Mouse (Mus musculus) cerebellum, adult 9-11 months (tissue): ENCODE data around the gene Prrt1.
A peak's percentile ranks its signal among the peaks of the same experiment; 100 is the strongest.

Source experiments
- DNase-seq: peaks from one replicate; pipeline ENCODE4 v3.0.0; 2022

The Prrt1 gene

DNA sequence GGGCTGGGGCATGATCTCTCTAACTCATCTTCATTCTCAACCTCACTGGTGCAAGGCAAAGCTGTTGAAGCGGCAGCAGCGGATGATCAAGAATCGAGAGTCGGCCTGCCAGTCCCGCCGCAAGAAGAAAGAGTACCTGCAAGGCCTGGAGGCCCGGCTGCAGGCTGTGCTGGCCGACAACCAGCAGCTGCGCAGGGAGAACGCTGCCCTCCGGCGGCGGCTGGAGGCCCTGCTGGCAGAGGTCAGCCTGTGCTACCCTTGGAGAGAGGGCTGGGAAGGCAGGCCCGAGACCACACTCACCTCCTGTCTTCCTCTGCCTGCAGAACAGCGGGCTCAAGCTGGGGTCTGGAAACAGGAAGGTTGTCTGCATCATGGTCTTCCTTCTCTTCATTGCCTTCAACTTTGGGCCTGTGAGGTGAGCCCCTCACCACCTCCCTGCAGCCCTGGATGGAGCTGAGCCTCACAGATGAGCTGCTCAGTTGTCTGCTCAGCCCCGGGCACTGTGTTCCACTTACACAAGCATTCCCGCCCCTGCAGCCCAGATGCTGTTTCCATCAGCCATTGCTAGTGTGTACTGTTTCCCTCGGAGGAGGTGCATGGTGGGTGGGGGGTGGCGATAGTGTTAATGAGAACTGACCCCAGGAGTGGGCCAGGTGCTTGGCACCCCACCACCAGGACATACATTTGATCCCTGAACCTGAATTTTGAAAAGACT lies 22.3 kb downstream of the Prrt1 start:
- peak; percentile 46 for DNase-seq

DNA sequence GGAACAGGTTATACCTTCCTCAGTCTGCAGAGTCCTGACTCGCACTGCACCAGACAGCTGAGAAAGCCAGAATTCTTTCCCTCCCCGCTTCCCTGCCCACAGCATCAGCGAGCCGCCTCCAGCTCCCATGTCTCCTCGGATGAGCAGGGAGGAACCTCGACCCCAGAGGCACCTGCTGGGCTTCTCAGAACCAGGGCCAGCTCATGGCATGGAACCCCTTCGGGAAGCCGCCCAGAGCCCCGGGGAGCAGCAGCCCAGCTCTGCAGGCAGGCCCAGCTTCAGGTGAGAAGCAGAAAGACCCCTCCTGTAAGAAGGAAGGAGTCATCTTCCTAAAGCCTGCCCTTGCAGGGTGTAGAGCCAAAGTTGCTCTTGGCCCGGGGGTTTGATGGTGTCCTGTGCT lies 23.2 kb downstream of the Prrt1 start:
- DNase-seq, result peak; percentile 30

GRCm38 (mm10) chr17:34652985-34653384 lies 23.7 kb downstream of the Prrt1 start:
- DNase-seq, result peak; percentile 20

GRCm38 (mm10) chr17:34653746-34654285 lies 24.5 kb downstream of the Prrt1 start:
- peak; percentile 61 for DNase-seq

DNA sequence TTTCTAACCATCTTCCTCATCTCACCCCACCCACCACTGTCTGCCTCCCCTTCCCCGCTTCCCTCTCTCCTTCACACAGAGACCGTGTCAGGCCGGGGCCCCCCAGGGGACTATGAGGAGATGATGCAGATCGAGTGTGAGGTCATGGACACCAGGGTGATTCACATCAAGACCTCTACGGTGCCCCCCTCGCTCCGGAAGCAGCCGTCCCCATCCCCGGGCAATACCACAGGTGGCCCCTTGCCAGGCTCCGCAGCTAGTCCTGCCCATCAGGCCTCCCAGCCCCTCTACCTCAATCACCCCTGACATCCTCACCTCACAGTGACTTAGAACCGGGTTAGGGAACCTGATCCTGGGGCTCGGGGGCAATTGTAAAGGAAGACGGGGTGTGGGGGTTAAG lies 25.1 kb downstream of the Prrt1 start:
- no peak for DNase-seq

DNA sequence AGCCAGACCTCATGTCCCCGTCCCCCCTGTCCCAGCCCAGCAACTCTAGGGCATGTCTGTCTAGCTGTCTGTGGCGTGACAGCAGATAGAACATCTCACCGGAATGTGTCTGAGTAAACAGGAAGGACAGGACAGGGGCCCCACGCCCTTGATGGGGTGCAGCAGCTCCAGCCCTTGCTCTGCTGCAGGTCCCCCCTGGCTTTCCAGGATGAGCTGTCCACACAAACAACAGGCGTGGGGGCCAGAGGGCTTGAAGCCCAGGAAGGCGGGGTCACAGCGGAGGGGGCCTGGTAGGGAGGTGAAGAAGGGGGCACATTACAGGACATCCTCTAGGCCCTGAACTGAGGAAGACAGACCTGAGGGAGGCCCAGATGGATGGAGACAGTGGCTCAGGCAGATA lies 25.8 kb downstream of the Prrt1 start:
- peak; percentile 18 for DNase-seq

GRCm38 (mm10) chr17:34655581-34655991 lies 26.3 kb downstream of the Prrt1 start:
- DNase-seq, result peak; percentile 62

- DNase-seq, result peak; percentile 22
These were observed 27.3 kb downstream of the Prrt1 start for GRCm38 (mm10) chr17:34656666-34657065.

DNA sequence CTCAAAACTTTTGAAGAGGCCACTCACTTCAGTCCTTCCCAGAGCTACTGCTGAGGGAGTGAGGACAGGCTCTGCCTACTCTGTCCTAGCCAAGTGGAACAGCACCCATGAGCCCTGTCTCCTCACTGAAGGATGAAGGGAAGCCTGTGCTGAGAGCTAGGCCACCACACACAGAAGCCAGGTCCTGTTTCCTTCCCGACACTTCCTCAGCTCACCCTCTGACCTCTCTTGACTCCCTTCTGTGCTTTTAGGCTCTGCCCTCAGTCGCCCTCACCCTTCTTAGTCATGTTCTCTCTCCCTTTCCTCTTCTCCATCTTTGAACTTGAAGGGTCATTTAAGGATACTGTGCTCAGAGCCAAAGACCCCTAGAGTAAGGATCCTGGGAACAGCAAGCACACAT lies 27.9 kb downstream of the Prrt1 start:
- no peak for DNase-seq

GRCm38 (mm10) chr17:34658145-34658544 lies 28.8 kb downstream of the Prrt1 start:
- DNase-seq, result no peak

- no peak for DNase-seq
These were observed 29.3 kb downstream of the Prrt1 start for GRCm38 (mm10) chr17:34658591-34658990.

GRCm38 (mm10) chr17:34659181-34659896 lies 30.0 kb downstream of the Prrt1 start:
- no peak for DNase-seq

DNA sequence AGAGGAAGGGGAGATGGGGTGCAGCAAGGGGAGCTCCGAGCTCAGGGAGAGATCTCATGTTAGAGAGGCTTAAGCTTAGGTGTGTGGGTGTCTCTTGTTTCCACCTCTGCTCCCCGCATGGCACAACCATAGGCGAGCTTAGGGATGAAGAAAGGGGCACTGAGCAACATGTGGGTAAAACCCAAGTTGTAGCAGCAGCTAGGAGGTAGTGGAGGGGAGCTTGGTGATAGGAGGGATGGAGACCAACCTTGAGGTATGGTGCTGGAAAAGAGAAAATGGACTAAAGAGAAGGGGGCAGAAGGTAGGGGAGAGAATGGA lies 30.5 kb downstream of the Prrt1 start:
- no peak for DNase-seq

DNA sequence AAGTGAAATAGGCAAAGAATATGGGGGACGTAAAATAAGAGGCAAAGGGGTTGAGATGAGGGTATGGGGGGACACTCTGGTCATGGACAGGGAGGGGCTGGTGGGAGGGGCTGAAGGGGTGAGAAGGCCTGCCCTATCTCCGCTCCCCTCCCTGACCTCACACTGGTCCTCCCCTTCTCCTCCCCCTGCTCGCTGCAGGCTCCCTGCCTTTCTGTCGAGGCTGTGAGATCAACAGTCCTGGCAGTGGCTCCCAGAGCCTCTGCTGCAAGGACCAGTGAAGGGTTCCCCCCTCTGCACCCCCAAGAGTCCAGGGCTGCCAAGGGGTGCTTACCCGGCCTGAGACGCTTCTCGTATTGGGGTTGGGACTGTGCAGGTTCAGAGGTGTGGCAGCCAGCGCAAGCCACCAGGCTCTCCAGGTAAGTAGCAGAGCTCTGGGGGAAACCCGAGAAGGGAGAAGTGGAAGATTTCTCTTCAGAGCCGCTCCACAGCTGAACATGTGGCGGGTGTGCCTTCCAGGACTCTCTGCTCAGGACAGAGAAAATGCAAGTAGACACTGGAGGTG lies 31.0 kb downstream of the Prrt1 start:
- DNase-seq, result no peak

DNA sequence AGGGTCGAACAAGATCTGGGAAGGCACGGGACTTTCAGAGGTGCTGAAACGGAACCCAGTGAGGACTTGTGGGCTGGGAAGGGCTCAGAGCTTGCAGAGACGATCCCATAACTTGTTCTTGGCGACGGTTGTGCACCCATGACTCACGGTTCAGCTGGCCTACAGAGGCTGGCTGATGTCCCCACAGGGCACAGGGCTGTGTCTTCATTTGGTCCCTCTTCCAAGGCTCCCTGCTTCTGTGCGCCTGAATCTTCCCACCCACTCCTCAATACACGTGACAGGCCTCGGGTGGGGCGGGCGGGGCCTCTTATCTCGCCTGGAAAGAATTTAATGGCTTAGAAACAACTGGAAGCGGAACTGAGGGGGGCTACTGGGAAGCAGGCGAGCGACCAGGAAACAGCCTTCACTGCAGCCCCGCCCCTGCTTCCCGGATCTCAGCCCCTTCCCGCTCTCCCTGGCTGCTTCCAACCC lies 31.8 kb downstream of the Prrt1 start:
- DNase-seq, result no peak

- no peak for DNase-seq
These were observed 33.1 kb downstream of the Prrt1 start for GRCm38 (mm10) chr17:34662468-34662867.

DNA sequence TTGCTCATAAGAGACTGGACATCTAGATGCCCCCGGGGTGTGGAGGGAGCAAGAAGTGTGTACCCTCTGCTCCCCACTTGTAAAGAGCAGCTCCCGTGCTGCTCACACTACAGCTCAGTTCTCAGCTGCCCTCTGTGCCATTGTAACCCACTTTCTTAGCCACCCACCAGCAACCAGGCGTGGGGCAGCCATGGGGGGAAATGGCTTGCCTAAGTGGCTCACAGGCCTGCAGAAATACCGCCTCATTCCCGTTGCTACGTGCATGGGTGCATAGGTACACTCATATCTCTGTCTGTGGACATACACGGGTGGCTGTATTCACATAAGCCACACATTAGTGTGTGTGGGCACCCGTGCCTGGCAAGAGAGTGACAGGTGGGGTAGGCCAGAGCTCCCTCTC lies 33.6 kb downstream of the Prrt1 start:
- no peak for DNase-seq

DNA sequence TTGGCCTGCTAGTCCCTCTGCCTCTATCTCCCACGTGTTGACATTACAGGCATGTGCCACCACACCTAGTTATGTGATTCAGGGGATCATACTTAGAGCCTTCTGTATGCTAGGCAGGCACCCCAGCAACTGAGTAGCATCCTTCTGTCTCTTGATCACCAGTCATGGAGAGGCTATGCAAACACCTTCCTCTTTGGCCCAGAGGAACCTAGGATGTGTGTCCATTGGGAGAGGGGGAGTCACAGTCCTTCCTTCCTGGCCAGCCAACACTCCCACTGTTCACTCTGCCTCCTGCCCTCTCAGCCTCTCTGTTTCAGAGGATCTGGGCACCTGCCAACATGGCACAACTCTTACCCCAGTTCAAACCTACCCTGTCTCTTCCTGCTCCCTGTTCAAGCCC lies 34.2 kb downstream of the Prrt1 start:
- no peak for DNase-seq

GRCm38 (mm10) chr17:34664472-34664871 lies 35.1 kb downstream of the Prrt1 start:
- no peak for DNase-seq

DNA sequence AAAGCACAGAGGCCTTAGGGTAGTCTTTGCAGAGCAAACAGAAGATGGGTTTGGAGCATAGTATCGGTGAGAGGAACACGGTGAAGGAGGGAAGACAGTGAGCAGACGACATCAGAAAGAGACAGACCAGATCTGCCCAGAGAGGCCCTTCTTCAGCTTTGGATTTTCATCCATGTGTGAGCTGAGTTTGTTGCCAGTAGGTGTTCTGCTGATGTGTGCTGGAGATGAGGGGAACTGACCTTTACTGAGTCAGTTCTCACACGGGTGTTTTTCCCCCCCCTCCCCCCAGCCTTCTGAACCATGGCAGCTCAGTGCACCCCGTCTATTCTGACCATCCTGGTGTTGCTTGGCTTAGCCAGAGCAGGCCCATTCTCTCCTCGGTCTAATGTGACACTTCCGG lies 40.9 kb downstream of the Prrt1 start, which contains the start of gene Tnxb:
Gene Tnxb (plus strand): TSS at position 301 of the 400 bp plus-strand sequence.
- no peak for DNase-seq

GRCm38 (mm10) chr17:34671151-34672066 lies 42.1 kb downstream of the Prrt1 start:
- DNase-seq, result no peak

DNA sequence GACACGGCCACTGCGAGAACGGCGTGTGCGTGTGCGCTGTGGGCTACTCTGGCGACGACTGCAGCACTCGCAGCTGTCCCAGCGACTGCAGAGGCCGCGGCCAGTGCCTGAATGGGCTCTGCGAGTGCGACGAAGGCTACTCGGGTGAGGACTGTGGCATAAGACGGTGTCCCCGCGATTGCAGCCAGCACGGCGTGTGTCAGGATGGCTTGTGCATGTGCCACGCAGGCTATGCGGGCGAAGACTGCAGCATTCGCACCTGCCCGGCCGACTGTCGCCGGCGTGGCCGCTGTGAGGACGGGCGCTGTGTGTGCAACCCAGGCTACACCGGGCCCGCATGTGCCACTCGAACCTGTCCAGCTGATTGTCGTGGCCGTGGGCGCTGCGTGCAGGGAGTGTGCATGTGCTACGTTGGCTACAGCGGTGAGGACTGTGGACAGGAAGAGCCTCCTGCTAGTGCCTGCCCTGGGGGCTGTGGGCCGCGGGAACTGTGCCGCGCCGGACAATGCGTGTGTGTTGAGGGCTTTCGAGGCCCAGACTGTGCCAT lies 43.0 kb downstream of the Prrt1 start:
- no peak for DNase-seq
